In the genomic region with DNA sequence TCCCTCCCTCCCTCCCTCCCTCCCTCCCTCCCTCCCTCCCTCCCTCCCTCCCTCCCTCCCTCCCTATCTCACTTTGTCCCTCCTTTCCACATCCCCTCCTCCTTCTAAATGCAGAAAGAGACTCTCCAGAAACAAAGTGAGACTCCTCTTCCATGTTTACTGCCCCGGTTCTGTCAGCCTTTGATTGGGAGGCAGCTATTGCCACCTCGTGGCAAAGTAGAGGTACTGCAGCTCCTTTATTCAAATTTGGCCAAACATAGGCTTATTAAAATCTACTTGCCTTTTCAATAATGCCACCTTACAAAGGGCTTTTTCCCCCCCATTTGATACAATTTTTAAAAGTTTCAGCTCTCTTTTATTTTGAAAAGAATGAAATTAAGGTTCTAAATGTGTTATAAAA, we compare ENCODE assay signal across 9 mouse cellular contexts. TPM values are rescaled to one million over a fixed set of nuclear protein-coding genes. Genes with fewer than 3 reads are reported as not detected.
DNase-seq lines count a peak whose midpoint lies in the region; ATAC-seq and TF ChIP-seq lines count a peak whose summit lies in the region.
"Had no signal": no experiment of that assay in that cellular context is flagged by ENCODE, and none has a peak within 500 bp of the region (broad histone marks: within the 10 kb centered on the region; RNA-seq: fewer than 3 reads in every experiment).

No protein-coding gene starts in this region.

- H3K9ac ChIP-seq in heart, embryonic 12.5 days = no peak overlapping the region
- H3K9ac ChIP-seq in lung, postnatal 0 days (replicated peaks; ENCODE audit: low read depth) = no peak overlapping the region
- H3K9ac ChIP-seq: liver, embryonic 15.5 days had no signal

- peak; percentile 78 for TF ChIP-seq CTCF in cortical plate, adult 2 months (IDR thresholded peaks at IDR 0.05; ENCODE audit: extremely low read depth, insufficient read depth, low read length)
- peak; percentile 86 for TF ChIP-seq CTCF in lung, postnatal 0 days (IDR thresholded peaks at IDR 0.05)

- no peaks in the 10 kb centered on the region for H3K9me3 ChIP-seq in heart, embryonic 12.5 days (replicated peaks)
- no peaks in the 10 kb centered on the region for H3K9me3 ChIP-seq in lung, postnatal 0 days (ENCODE audit: low read length)
- H3K9me3 ChIP-seq: liver, embryonic 15.5 days had no signal

- no peak overlapping the region for H3K4me3 ChIP-seq in heart, embryonic 12.5 days
- H3K4me3 ChIP-seq in cortical plate, adult 2 months (ENCODE audit: insufficient read depth, low read length) = no peak overlapping the region
- no peak overlapping the region for H3K4me3 ChIP-seq in lung, postnatal 0 days (ENCODE audit: low read depth, low read length)
- H3K4me3 ChIP-seq: liver, embryonic 15.5 days had no signal

- no peak for TF ChIP-seq POLR2A in cortical plate, adult 2 months (IDR thresholded peaks at IDR 0.05; ENCODE audit: extremely low read depth, insufficient read depth, low read length)

- no peak for ATAC-seq in heart, embryonic 12.5 days (ENCODE audit: insufficient number of reproducible peaks, low FRiP score)
- ATAC-seq in lung, postnatal 0 days = no peak

- no peak for TF ChIP-seq EP300 in lung, postnatal 0 days (IDR thresholded peaks at IDR 0.05)

- peaks cover 6% of the 10 kb centered on the region; the same call in 1 of the 2 replicates for H3K4me1 ChIP-seq in heart, embryonic 12.5 days (replicated peaks)
- peaks cover 13% of the 10 kb centered on the region for H3K4me1 ChIP-seq in cortical plate, adult 2 months (ENCODE audit: control insufficient read depth, insufficient read depth, low read length)
- H3K4me1 ChIP-seq in lung, postnatal 0 days (ENCODE audit: insufficient read depth, low read depth, low read length) = no peaks in the 10 kb centered on the region; the same call in 1 of the 2 replicates

- H3K36me3 ChIP-seq in heart, embryonic 12.5 days = no peaks in the 10 kb centered on the region
- no peaks in the 10 kb centered on the region for H3K36me3 ChIP-seq in lung, postnatal 0 days (ENCODE audit: insufficient read depth, low read length)
- H3K36me3 ChIP-seq: liver, embryonic 15.5 days had no signal

- peak; percentile 33 to 55 for DNase-seq in heart, adult 18-20 months
- peak; percentile 64 for DNase-seq in thymus, postnatal 0 days (ENCODE audit: low spot score)
- no peak for DNase-seq in thymus, adult 18-20 months
- peak; percentile 78 for DNase-seq in lung, postnatal 0 days (ENCODE audit: low spot score)
- DNase-seq in layer of hippocampus, adult 9-11 months = no peak
- no peak for DNase-seq in kidney, adult 11 months

- H3K4me2 ChIP-seq in heart, embryonic 12.5 days = no peak overlapping the region
- no peak overlapping the region for H3K4me2 ChIP-seq in lung, postnatal 0 days (replicated peaks; ENCODE audit: low read depth, low read length)
- H3K4me2 ChIP-seq: liver, embryonic 15.5 days had no signal

- 0% methylated on average over 2 of the region's 2 CpGs for WGBS in heart, embryonic 12.5 days
- 0% methylated on average over 2 of the region's 2 CpGs for WGBS in lung, postnatal 0 days

- H3K27ac ChIP-seq in heart, embryonic 12.5 days (ENCODE audit: poor library complexity, severe bottlenecking) = no peak overlapping the region
- no peak overlapping the region for H3K27ac ChIP-seq in cortical plate, adult 2 months (ENCODE audit: insufficient read depth, low read length)
- H3K27ac ChIP-seq in lung, postnatal 0 days (ENCODE audit: low read length) = no peak overlapping the region
- H3K27ac ChIP-seq: liver, embryonic 15.5 days had no signal

- no peaks in the 10 kb centered on the region for H3K27me3 ChIP-seq in heart, embryonic 12.5 days (replicated peaks)
- H3K27me3 ChIP-seq in lung, postnatal 0 days (replicated peaks; ENCODE audit: insufficient read depth, low read length) = no peaks in the 10 kb centered on the region
- H3K27me3 ChIP-seq: liver, embryonic 15.5 days had no signal

RNA-seq across cellular contexts. Expression of a gene that starts 5.0 kb away (rescaled TPM):
- under 1 TPM in 1 of 2 experiments, not detected in 1; 0.31 TPM for total RNA-seq in heart, adult 18-20 months (2021)
- 0.36 and 1.1 TPM in 2 replicates for polyA plus RNA-seq in heart, embryonic 12.5 days (2016; fragmentation: Nextera tagmentation; extraction: Ambion mirVana)
- polyA plus RNA-seq in thymus, postnatal 0 days (2015; fragmentation: Nextera tagmentation; extraction: Ambion mirVana) = 2.6 and 3.2 TPM in 2 replicates
- 394 and 410 TPM in 2 replicates for polyA plus RNA-seq in cortical plate, adult 2 months (2012; rRNA removed)
- polyA plus RNA-seq in lung, postnatal 0 days (2015; fragmentation: Nextera tagmentation; extraction: Ambion mirVana) = 1.6 and 2.0 TPM in 2 replicates

RNA-seq across cellular contexts. Expression of a gene that starts 24.6 kb away (rescaled TPM):
- total RNA-seq in heart, adult 18-20 months (2021) = 1 to 10 TPM; 1.4 to 2.0 TPM
- polyA plus RNA-seq in heart, embryonic 12.5 days (2016; fragmentation: Nextera tagmentation; extraction: Ambion mirVana) = 38.1 and 38.5 TPM in 2 replicates
- 22.7 and 27.4 TPM in 2 replicates for polyA plus RNA-seq in thymus, postnatal 0 days (2015; fragmentation: Nextera tagmentation; extraction: Ambion mirVana)
- 1.3 and 1.8 TPM in 2 replicates for polyA plus RNA-seq in cortical plate, adult 2 months (2012; rRNA removed)
- polyA plus RNA-seq in lung, postnatal 0 days (2015; fragmentation: Nextera tagmentation; extraction: Ambion mirVana) = 2.7 and 3.2 TPM in 2 replicates

Comparison
In these comparisons a context has a peak if more than half of its experiments do, and no peak if none do; other contexts are left out.
1. DNase-seq: peak in heart, adult 18-20 months (2 of 2), thymus, postnatal 0 days (single experiment) and lung, postnatal 0 days (single experiment); none in thymus, adult 18-20 months (0 of 2), layer of hippocampus, adult 9-11 months (single experiment) and kidney, adult 11 months (single experiment).
2. RNA of a gene that starts 5.0 kb away (polyA plus RNA-seq): 394 to 410 TPM in cortical plate, adult 2 months; 2.6 to 3.2 TPM in thymus, postnatal 0 days, 1.6 to 2.0 TPM in lung, postnatal 0 days and 0.36 to 1.1 TPM in heart, embryonic 12.5 days; every median in the first group is over 10 times any median in the second.